Mouse (Mus musculus): ENCODE data around the gene Chmp5.
"Not testable (repeated sequence)": the region's sequence is repeated elsewhere in the genome, so short reads cannot be mapped to it uniquely, and the experiment has no call there.

The Chmp5 gene

DNA sequence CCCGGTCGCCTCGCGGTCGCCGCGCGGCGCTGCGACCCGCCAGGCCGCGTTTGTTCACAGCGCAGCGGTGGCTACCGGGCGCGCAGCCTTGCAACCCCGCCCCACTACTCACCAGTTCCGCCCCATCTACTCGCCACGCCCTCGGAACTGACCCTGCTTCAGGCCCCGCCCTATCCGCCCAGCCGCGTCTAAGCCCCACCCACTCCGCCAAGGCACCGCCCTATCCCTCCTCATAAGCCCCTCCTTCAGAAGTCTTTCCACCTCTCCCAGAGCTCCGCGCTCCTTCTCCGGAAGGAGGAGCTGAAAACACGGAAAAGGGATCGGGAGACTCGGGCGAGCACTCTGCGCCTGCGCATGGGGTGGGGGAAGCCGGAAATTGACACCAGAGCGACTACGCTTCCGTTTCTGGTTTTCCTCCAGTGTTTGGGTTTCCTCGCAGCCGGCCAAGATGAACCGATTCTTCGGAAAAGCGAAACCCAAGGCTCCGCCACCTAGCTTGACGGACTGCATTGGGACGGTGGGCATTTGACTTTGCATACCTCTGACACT, at the start of gene Chmp5, which contains the start of gene Bag1:
Gene Chmp5 (plus strand): TSS at position 248 of the 549 bp plus-strand sequence.
Gene Bag1 (minus strand): TSS at position 135 of the 549 bp plus-strand sequence.
- DNase-seq: peak; percentile 99

DNA sequence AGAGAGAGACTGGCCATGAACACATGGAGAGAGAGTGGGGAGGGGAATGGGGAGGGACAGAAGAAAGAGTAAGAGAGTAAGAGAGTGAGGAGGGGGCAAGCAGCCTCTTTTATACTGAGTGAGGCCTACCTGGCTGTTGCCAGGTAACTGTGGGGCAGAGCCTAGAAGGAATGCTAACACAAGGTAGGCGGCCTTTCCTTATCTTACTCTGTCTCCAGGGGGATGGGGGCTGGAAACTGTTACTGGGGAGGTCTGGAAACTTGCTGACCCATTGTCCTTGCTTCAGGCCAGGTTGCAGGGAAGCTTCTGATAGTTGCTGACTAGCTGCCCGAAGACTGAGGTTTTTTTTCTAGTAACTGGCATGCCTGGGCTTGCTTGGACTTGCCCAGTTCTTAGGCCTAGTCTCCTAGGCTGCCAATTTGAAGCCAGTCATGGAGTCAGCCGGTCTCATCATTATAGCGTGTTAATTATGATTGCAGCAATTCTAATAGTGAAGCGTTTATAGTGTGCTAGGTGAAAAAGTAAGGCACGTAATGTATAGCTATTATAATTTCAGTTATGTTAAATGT, 49.6 kb upstream of the Chmp5 start:
- no peak for DNase-seq

DNA sequence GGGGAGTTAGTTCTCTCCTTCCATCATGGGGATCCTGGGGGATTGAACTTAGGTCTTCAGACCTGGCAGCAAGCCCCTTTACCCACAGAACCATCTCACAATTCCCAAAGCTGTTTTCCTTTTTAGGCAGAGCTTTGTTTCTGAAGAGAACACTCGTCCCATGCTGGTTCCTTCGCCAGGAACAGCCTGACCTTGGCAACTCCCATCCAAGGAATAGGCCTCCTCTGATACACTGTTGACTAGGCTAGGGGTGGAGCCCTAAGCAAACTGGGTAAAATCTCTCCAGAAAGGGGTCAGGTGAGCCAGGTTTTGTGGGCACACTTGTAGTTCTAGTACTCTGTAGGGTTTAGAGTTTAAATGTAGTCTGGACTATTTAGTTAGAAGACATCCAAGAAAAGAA, 48.9 kb upstream of the Chmp5 start:
- no peak for DNase-seq

DNA sequence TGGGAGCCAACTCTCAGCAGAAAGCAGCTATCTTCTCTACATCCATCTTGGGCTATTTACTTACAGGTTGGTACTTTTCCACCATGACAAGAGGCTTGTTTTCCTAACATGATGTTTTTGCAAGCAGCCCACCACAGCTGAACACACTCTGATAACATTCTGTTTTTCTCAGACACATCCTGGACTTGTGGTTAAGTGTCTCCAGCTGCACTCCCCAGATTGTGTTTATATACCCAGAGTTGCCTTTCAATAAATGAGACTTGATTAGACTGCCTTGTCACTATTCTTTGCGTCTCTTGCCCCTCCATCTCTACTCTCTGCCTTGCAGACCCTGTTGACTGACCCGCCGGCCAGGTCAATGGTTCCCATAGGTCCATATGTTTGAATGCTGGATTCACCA, 48.1 kb upstream of the Chmp5 start:
- no peak for DNase-seq

DNA sequence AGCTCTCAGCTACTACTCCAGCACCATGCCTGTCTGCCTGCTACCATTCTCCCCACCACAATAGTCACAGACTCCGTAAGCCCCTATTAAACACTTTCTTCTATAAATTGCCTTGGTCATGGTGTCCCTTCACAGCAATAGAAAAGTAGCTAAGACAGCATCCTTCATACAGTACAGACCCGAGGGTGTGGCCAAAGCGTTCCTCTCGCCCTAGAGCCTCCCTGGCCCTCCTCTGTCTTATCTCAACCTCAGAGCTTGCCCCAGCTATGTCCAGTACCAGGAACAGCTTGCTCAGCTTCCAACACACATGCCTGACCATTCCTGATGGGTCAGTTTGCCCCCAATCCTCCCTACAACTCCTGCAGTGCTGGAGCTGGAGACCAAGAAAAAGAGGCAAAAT, 47.6 kb upstream of the Chmp5 start:
- no peak for DNase-seq

DNA sequence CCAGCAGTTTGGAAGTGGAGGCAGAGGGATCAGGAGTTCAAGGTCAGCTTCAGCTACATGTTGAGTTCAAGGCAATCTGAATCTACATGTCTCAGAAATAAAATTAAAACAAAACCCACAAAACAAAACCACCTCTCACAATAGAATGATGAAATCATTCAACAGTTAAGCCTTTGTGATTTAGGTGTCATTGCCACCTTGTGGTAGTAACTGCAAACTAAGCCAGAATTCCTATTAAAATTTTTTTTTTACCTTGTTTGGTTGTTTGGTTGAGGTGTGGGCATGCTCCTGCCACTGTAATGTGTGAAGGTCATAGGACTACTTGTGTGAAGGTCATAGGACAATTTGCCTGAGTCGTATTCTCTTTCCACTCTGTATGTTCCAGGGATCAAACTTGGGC, 41.9 kb upstream of the Chmp5 start:
- no peak for DNase-seq

DNA sequence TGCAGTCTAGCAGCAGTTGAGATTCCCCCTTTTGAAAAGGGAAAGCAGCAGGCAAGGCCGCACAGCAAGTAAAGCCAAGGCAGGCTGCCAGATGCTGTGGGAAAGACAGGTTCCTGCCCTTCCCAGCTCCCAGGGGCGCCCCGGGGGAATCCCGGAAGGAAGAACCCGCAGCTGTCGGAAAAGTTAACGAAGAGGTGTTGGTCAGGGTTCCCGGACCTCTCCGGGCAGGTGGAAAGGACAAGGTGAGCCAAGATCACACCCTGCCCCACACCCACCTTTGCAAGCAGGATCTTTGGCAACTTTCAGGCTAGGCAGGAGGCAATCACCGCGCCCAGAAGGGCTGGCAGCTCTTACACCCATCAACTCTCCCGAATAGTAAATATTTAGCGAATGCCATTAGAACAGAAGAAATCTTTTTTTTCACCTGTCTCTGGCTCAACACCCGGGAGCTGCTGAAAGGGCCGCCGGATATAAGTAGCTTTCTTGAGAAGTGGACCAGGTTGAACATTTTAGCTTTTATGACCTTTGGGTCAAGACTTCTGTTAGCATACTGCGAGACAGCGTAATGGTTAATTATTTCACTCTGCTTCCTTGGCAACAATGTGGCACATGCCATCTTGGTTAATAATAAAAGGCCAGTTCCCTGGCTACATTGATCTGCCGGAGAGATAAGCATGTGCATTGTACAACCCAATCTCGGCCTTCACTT, 39.8 kb upstream of the Chmp5 start:
- DNase-seq: no peak

DNA sequence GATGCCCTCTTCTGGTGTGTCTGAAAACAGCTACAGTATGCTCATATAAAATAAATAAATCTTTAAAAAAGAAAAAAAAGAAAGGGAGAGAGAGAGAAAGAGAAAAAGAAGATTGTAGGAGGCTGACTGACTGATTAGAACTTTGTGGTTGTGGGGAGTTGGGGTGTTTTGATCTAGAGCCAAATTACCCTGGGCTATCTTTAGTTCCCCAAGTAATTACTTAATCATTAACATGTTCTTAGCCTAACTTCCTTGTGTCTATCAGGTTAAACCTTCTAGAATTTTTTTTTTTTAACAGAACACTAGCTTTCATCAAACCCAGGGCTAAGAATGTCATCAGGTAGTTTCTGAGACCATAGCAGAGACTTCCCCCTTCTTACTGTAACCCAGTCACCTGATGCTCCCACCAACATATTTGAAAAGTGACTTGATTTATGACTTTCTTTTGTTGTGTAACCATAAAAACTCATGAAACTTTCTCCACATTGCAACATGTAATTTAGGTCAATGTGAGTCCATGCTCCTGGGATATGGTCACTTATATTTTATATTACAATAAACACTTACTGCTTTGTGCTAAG, 33.8 kb upstream of the Chmp5 start:
- DNase-seq: no peak

DNA sequence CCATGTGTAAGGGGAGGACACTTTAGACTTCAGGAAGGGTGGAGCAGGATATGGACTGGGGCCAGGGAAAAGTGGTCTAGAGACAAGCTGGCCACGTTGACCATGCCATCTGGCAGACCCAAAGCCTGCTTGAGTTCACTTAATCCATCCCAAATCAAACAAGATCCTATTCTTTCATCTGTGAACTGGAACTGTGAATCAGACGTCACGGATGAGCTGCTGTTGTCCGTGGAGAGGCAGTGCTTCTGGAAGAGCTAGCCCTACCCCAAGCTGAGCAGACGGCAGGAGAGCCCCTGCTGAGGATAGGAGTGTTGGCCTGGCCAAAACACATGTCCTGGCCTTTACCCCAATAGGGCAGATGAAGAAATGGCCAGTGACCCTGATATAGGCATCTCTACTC, 32.3 kb upstream of the Chmp5 start:
- no peak for DNase-seq

DNA sequence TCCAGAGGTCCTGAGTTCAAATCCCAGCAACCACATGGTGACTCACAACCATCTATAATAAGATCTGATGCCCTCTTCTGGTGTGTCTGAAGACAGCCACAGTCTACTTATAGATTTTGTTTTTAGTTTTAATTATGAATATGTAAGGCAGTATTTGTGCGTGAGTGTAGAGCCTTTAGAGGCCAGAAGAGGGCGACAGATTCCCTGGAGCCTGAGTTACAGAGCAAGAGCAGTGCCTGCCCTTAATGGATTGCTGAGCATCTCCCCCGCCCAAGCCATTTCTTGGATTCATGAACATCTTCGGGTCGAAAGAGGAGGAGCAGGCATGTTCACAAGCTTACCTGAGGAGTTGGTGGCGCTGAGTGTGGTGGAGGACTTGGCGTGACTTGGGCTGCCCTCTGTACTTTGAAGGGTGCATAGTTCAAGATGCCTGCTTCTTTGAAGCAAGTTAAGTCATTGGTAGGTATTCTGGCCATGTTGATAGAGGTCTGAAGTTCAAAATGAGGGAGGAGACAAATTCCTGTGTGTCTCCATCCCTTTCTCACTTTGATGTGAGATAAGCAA, 31.5 kb upstream of the Chmp5 start:
- no peak for DNase-seq

DNA sequence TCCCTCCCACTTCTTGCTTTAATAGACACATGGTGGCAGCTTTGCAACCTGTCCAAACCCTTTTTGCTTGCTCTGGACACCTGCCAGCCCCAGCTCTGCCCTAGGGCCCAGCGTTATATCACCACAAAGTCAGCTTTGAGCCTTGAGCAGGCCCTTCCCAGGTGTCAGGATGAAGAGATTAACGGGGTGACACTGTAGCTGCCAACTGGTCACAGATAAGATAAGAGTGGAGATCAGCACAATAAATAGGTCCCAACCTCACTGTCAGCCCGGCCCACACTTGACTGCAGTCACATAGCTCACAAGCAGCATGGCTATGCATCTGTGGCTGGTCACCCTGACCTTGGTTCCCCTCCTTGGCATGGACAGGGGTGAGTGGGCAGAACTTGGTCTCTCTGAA, 28.4 kb upstream of the Chmp5 start, which contains the start of gene Spink4:
Gene Spink4 (plus strand): TSS at position 268 of the 400 bp plus-strand sequence.
- no peak for DNase-seq

DNA sequence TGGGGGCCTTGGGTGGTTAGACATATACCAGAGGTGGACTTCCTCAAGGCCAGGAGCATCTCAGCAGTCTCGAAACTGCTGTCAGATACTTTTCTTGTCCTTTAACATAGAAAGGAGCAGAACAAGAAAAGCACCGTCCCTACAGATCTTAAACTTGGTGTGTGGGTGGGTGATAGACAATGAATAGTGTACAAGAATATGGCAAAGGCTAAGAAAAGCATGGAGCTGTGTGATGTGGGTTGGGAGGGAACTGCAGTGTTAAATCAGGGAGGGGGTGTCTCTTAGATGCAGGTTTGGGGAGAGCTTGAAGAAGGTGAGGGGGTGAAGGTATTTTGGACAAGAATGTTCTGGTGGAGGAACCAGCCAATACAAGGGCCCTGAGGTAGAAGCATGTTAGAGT, 27.6 kb upstream of the Chmp5 start:
- no peak for DNase-seq

DNA sequence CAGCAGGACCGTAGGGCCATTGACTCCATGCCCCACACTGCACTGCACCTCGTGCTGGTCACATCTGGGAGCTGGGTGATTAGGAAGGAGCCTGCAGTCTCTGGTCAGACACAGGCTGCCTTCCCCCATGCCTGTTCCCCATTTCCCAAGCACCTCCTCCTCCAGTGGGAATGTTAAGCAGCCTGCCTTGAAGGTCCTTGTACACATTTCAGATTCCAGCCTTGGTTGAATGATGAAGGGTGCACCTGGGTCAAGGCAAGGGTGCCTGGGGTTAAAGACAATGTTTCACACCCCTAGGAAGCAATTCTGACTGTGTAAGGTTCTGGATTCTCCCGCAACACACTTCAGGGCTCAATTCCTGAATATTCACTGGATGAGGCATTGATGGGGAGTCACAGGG, 26.9 kb upstream of the Chmp5 start:
- no peak for DNase-seq

DNA sequence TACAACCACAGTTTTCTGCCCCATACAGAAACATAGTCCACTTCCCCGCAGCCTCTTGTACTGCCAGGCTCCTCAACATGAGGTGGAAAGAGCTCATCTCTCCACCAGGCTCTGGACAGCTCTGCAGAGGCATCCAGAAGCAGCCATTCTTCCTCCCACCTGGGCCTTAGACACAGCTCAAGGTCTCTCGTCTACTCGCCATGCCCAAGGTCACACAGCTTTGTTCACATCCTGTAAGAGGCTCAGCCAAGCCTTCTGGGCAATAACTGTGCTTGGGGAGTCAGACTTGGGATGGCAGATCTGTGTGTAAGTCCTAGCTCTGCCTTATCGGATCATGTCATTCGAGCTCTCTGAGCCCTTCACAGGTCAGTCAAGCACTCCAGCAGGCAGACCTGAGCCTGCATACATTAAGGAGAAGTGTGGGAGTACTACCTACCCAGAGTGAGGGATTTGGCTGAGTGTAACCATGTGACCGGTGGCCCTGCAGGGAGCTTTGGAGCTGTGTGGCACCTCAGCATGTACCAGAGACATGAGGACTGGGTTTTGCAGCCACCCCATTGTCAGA, 25.0 kb upstream of the Chmp5 start:
- DNase-seq: no peak

DNA sequence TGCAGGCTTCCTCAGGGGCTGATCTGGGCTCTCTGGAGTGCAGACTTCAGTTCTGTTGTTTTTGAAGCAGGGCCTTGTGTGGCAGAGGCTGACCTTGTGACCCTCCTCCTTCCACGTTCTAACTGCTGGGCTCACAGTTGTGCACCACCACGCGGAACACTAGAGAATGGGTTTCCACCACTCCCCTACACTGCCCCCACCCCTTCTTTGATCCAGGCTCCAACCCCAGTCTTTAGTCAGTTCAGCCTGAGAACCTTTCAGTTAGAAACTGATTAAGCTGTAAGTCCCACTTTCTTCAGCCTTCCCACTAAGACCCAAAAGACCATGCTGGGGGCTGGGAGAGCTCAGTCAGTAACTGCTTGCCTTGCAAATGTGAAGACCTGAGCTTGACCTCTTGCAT, 22.6 kb upstream of the Chmp5 start:
- DNase-seq: no peak

DNA sequence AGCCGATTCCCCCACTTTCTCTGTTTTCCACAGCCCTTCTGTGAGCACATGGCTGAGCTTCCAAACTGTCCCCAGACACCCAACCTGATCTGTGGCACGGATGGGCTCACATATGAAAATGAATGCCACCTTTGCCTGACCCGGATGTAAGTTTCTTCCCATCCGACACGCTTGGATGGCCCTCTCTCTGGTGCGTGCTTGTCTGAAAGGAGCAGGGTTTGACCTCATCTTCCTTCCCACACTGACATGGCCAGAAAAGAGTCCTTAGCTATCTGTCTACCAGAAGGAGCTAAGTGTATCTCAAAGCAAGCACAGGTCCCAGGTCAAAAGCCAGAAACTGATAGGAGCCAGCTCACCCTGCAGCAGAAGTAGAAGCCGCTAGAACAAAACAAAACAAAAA, 19.2 kb upstream of the Chmp5 start:
- no peak for DNase-seq

DNA sequence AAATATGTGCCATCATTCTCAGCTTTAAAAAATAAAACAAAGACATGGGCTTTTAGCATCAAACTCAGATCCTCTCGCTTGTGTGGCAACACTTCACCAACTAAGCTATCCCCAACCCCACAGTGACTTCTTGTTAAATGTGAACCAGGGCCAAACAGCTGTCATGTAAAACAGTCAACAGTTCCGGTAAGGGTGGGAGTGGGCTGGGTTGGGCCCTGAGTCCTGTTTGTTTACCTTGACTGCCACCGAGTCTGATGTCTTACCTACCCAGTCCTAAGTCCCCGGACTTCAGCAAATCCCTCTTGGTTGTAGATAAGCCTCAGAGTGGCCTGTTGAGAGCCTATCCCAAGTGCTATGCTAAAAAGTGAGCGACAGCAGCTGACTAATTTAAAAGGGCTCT, 14.5 kb upstream of the Chmp5 start:
- DNase-seq: no peak

DNA sequence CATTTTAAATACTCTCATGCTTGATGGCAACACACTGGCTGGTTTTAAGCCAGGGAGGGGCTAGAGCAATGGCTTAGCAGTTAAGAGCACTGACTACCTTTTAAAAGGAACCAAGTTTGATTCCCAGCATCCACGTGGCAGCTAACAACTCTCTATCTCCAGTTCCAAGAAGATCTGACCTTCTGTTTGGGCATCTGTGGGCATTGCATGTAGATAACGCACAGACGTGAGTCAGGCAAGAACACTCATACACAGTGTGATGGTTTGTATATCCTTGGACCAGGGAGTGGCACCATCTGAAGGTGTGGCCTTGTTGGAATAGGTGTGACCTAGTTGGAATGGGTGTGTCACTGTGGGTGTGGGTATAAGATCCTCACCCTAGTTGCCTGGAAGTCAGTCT, 13.8 kb upstream of the Chmp5 start:
- not testable (repeated sequence) for DNase-seq

DNA sequence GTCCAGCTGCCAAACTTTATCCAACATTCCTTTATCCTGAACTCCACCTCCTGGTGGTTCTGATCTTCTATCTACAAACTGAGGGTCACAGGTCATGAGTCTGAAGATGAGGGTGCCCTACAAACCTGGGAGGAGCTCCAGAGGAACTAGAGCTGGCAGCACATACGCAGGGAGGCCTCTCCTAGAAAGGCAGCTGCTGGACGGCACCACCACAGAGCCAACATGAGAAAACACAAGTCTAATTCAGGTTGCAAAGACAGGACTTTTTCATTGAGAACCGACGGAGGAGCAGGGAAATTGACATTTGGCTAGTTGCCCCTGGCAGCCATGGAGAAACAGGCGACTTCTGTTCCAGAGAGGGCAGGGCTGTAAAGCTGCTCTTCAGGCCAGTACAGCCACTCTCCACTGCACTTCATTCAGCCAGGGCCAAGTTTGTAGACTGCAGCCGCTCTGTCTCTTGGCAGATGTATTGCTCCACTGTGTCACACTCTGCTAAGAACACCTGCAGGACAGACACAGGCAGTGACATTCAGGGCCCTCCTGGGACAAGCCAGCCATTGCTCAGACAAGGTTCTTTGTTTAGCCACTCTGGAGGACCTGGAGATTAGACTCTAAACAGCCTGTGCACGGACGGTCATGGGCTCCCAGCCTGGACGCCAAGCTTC, 11.9 kb upstream of the Chmp5 start:
- DNase-seq: no peak

DNA sequence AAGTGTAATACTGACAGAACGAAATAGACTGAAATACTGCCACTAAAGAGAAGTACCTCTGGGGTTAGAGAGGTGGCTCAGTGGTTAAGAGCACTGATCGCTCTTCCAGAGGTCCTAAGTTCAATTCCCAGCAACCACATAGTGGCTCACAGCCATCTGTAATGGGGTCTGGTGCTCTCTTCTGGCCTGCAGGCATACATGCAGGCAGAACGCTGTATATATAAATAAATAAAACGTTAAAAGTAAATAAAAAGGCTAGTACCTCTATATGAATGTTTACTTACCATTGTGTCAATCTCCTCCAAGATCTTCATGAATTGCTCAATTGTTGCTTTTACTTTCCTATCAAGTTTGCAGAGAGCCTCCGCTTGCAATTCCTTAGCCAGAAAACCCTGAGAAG, 9.4 kb upstream of the Chmp5 start:
- no peak for DNase-seq

DNA sequence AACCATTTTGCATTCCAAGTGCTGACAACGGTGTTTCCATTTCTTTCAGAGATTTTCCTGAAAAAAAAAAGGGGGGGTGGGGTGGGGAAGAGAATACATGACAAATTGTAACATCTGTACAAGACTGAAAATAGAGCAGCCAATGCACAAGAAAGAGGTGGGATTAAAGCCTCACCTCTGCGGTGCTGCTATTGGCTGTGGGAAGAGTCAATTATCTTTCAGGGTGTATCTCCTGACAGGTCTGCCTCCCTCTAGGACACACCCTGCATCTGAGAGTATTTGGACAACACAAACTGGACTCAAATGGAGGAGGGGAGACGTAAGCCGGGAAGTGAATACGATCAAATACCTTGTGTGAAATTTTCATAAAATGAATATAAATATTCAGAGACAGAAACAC, 4.6 kb upstream of the Chmp5 start:
- DNase-seq: no peak

DNA sequence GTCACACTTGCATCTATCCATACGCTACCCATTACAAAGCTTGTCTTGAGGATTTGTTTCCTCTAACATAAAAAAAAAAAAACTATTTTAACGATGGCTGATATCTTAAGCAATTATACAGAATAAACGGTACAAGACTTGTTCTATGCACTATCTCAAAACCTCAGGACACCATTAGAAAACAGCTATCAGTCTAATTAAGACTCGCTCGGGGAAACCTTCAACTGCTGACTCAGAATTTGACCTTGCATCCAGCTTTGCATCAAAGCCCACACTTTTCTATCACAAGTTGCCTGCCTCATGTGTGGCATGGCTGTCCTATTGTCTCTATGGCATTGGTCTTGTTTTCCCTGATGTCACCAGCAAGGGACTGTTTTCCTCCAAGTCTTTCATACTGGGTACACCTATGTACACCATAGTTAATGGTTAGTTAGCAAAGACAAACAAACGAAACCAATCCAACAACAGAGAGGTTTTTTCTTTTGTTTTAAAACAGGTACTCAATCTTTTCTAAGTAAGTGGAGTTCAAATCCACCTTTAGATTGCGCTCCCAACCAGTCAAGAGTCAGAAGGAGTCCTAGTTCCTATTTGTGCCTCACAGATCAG, 1.6 kb upstream of the Chmp5 start:
- no peak for DNase-seq

All from cerebellum, adult 8-10 months (tissue).